Mouse (Mus musculus) CH12.LX (cell line): Measurements from ENCODE around the gene Arxes1. TPM values are rescaled to one million over a fixed set of nuclear protein-coding genes. Genes with fewer than 3 reads are reported as not detected.

Experiments
- DNase-seq: peaks from one replicate; pipeline ENCODE4 v3.0.0-alpha.2; 2013; ENCODE audit errors: extremely low read depth
- H3K27ac ChIP-seq: 2 replicates; pipeline ENCODE4 v1.5.1; 2012; ENCODE audit warnings: low read depth, mild to moderate bottlenecking, control low read depth, moderate library complexity; ENCODE audit not compliant: insufficient read depth
- H3K27me3 ChIP-seq: replicated peaks from 2 replicates; pipeline ENCODE3; 2012; ENCODE audit warnings: inconsistent platforms
- H3K36me3 ChIP-seq, 2 experiments: replicated peaks in 1 of 2; 2 replicates each; pipeline versions ENCODE3 to v1.6.1; 2012; ENCODE audit warnings: inconsistent platforms in 1 of 2, low read length in 1 of 2, mild to moderate bottlenecking in 1 of 2, mixed read lengths in 1 of 2, moderate library complexity in 1 of 2; ENCODE audit not compliant: control insufficient read depth in 1 of 2, insufficient read depth in 1 of 2
- H3K4me1 ChIP-seq, 2 experiments: 2 replicates each; pipeline ENCODE4 v1.6.1; 2012; ENCODE audit warnings: inconsistent platforms in 1 of 2, moderate library complexity in 1 of 2; ENCODE audit not compliant: insufficient read depth in 2 of 2, control insufficient read depth in 1 of 2
- H3K4me2 ChIP-seq: 2 replicates; pipeline ENCODE4 v1.6.1; 2012; ENCODE audit warnings: low read depth, mild to moderate bottlenecking, control low read depth; ENCODE audit not compliant: poor library complexity, insufficient read depth, severe bottlenecking
- H3K4me3 ChIP-seq, 3 experiments: fragments of 150-350 bp in 1 of 3; sonication (generic) in 1 of 3; replicated peaks in 1 of 3; 2 replicates each; pipeline versions ENCODE3 to v1.5.1; 2011 to 2012; ENCODE audit warnings: low read depth in 2 of 3, low read length in 2 of 3, mild to moderate bottlenecking in 2 of 3, moderate library complexity in 2 of 3, control low read depth in 1 of 3, improper control_type of control experiment in 1 of 3, inconsistent platforms in 1 of 3, mixed read lengths in 1 of 3; ENCODE audit not compliant: poor library complexity in 1 of 3
- H3K79me2 ChIP-seq: replicated peaks from 2 replicates; pipeline ENCODE4 v1.6.1; 2012; ENCODE audit warnings: mild to moderate bottlenecking, moderate library complexity; ENCODE audit not compliant: control insufficient read depth, poor library complexity, insufficient read depth, severe bottlenecking; ENCODE audit errors: extremely low read depth
- H3K9ac ChIP-seq: 2 replicates; pipeline ENCODE4 v1.6.1; 2012; ENCODE audit warnings: low read depth, mild to moderate bottlenecking, control low read depth, moderate library complexity; ENCODE audit not compliant: insufficient read depth
- H3K9me3 ChIP-seq: replicated peaks from 2 replicates; pipeline ENCODE3; 2012; ENCODE audit warnings: low read length, inconsistent platforms, mixed read lengths
- BHLHE40 ChIP-seq: IDR thresholded peaks from 2 replicates; pipeline ENCODE4 v1.6.1; 2011; ENCODE audit warnings: mild to moderate bottlenecking, low read depth, low read length, improper control_type of control experiment
- CHD2 ChIP-seq: IDR thresholded peaks from 2 replicates; pipeline ENCODE4 v1.6.1; 2011; ENCODE audit warnings: low read length, improper control_type of control experiment
- E2F4 ChIP-seq: IDR thresholded peaks from 2 replicates; pipeline ENCODE4 v1.6.1; 2011; ENCODE audit warnings: low read depth, low read length, improper control_type of control experiment; ENCODE audit not compliant: insufficient replicate concordance
- GABPA ChIP-seq: IDR thresholded peaks from 2 replicates; pipeline ENCODE4 v1.6.1; 2012; ENCODE audit warnings: low read depth, low read length, improper control_type of control experiment, inconsistent platforms; ENCODE audit not compliant: insufficient replicate concordance
- HCFC1 ChIP-seq: IDR thresholded peaks from 2 replicates; pipeline ENCODE4 v1.6.1; 2012; ENCODE audit warnings: low read depth, mild to moderate bottlenecking, inconsistent platforms, low read length, improper control_type of control experiment
- JUN ChIP-seq: IDR thresholded peaks from 2 replicates; pipeline ENCODE4 v1.6.1; 2011; ENCODE audit warnings: low read depth, mild to moderate bottlenecking, low read length, improper control_type of control experiment, moderate library complexity; ENCODE audit not compliant: insufficient read depth
- JUND ChIP-seq: conservative IDR thresholded peaks from 2 replicates; pipeline ENCODE4 v1.6.1; 2011; ENCODE audit warnings: low read depth, low read length, improper control_type of control experiment
- KAT2A ChIP-seq: IDR thresholded peaks from 2 replicates; pipeline ENCODE4 v1.6.1; 2012; ENCODE audit warnings: low read length, improper control_type of control experiment, inconsistent platforms; ENCODE audit not compliant: insufficient replicate concordance
- MAZ ChIP-seq: IDR thresholded peaks from 2 replicates; pipeline ENCODE4 v1.6.1; 2012; ENCODE audit warnings: low read depth, mild to moderate bottlenecking, inconsistent platforms, low read length, improper control_type of control experiment, moderate library complexity
- MXI1 ChIP-seq: IDR thresholded peaks from 2 replicates; pipeline ENCODE4 v1.6.1; 2011; ENCODE audit warnings: mild to moderate bottlenecking, low read depth, low read length, improper control_type of control experiment
- PAX5 ChIP-seq: IDR thresholded peaks from 2 replicates; pipeline ENCODE4 v1.6.1; 2012; ENCODE audit warnings: low read length, inconsistent platforms, mixed read lengths
- POLR2A ChIP-seq: IDR thresholded peaks from 2 replicates; pipeline ENCODE4 v1.6.1; 2011; ENCODE audit warnings: low read depth, mild to moderate bottlenecking, improper control_type of control experiment, low read length
- SIN3A ChIP-seq: IDR thresholded peaks from 2 replicates; pipeline ENCODE4 v1.6.1; 2012; ENCODE audit warnings: low read length, improper control_type of control experiment, inconsistent platforms
- SMC3 ChIP-seq: IDR thresholded peaks from 2 replicates; pipeline ENCODE4 v1.6.1; 2011; ENCODE audit warnings: low read depth, low read length, improper control_type of control experiment
- TBP ChIP-seq: conservative IDR thresholded peaks from 2 replicates; pipeline ENCODE4 v1.6.1; 2011; ENCODE audit warnings: low read depth, low read length, improper control_type of control experiment
- USF2 ChIP-seq: conservative IDR thresholded peaks from 2 replicates; pipeline ENCODE4 v1.6.1; 2011; ENCODE audit warnings: low read depth, low read length, improper control_type of control experiment
- ZC3H11A ChIP-seq: IDR thresholded peaks from 2 replicates; pipeline ENCODE4 v1.6.1; 2012; ENCODE audit warnings: low read depth, mild to moderate bottlenecking, inconsistent platforms, low read length, improper control_type of control experiment
- ZKSCAN1 ChIP-seq: IDR thresholded peaks from 2 replicates; pipeline ENCODE4 v1.6.1; 2012; ENCODE audit warnings: low read depth, inconsistent platforms, low read length, improper control_type of control experiment, borderline replicate concordance
- ZMIZ1 ChIP-seq: IDR thresholded peaks from 2 replicates; pipeline ENCODE4 v1.6.1; 2012; ENCODE audit warnings: low read depth, mild to moderate bottlenecking, inconsistent platforms, low read length, improper control_type of control experiment
- dilution Hi-C: fragments of 300-500 bp; cut with MboI; formaldehyde crosslinking; loops from 2 replicates; pipeline ENCODE4 v1.14.3; 2020; ENCODE audit warnings: low sequenced_read_pairs; ENCODE audit not compliant: extremely low pct_unique_long_range_greater_than_20kb, extremely low pct_ligation_motif_present
- in situ Hi-C: fragments of 300-500 bp; cut with MboI; formaldehyde crosslinking; loops from 3 replicates; pipeline ENCODE4 v1.14.3; 2019; ENCODE audit warnings: low sequenced_read_pairs, low pct_ligation_motif_present, low pct_unique_long_range_greater_than_20kb, mixed read lengths
- polyA plus RNA-seq: library from polyadenylated mRNA; unstranded; fragments of >175 nt; gene quantifications from 2 replicates; pipeline ENCODE4 v1.2.1, GENCODE M21; 2012; ENCODE audit warnings: low read depth; ENCODE audit not compliant: insufficient read length
- total RNA-seq, 2 experiments: library from RNA; depleted of rRNA; stranded (reverse); fragments of 300-350 nt in 1 of 2; fragments of >200 nt in 1 of 2; gene quantifications; 2 replicates each; pipeline ENCODE4 v1.2.3; 2012 to 2014

The Arxes1 gene
- total and polyA plus RNA-seq, 3 experiments, result not detected

- no peaks in the 10 kb centered on the region for H3K79me2 ChIP-seq
- no peak overlapping the region for H3K4me2 ChIP-seq
- no peaks in the 10 kb centered on the region for H3K9me3 ChIP-seq
- H3K36me3 ChIP-seq, result no peaks in the 10 kb centered on the region
- dilution Hi-C loops (no loop called here), in situ Hi-C loops (no loop called here)
- DNase-seq, result no peak
- no peaks in the 10 kb centered on the region for H3K4me1 ChIP-seq
- H3K9ac ChIP-seq, result no peak overlapping the region
- H3K27me3 ChIP-seq, result no peaks in the 10 kb centered on the region
- TF ChIP-seq KAT2A (no peak), JUND (no peak), ZKSCAN1 (no peak), MXI1 (no peak), SIN3A (no peak), BHLHE40 (no peak), HCFC1 (no peak), ZMIZ1 (no peak)
- no peak overlapping the region for H3K27ac ChIP-seq
- no peak overlapping the region for H3K4me3 ChIP-seq
These were observed 18.8 kb upstream of the Arxes1 start for GRCm38 (mm10) chrX:136014392-136014791.

GRCm38 (mm10) chrX:136030331-136030730, 2.8 kb upstream of the Arxes1 start:
- H3K79me2 ChIP-seq, result no peaks in the 10 kb centered on the region
- H3K36me3 ChIP-seq, result no peaks in the 10 kb centered on the region
- dilution Hi-C loops (no loop called here), in situ Hi-C loops (no loop called here)
- H3K27ac ChIP-seq, result no peak overlapping the region
- H3K9ac ChIP-seq, result no peak overlapping the region
- H3K4me3 ChIP-seq, result no peak overlapping the region
- H3K4me2 ChIP-seq, result no peak overlapping the region
- no peaks in the 10 kb centered on the region for H3K4me1 ChIP-seq
- DNase-seq, result no peak
- no peaks in the 10 kb centered on the region for H3K9me3 ChIP-seq
- TF ChIP-seq GABPA (no peak), PAX5 (no peak), JUND (no peak), JUN (no peak), USF2 (no peak), SMC3 (no peak), KAT2A (no peak), POLR2A (no peak), MAZ (no peak), TBP (no peak), CHD2 (no peak), E2F4 (no peak), ZC3H11A (no peak)
- no peaks in the 10 kb centered on the region for H3K27me3 ChIP-seq
